Mouse (Mus musculus) CH12.LX (cell line): ENCODE data around the gene Krtap26-1.

Experiments used
- BHLHE40 ChIP-seq: IDR thresholded peaks from 2 replicates; pipeline ENCODE4 v1.6.1; 2011; ENCODE audit warnings: mild to moderate bottlenecking, low read depth, low read length, improper control_type of control experiment
- JUND ChIP-seq: conservative IDR thresholded peaks from 2 replicates; pipeline ENCODE4 v1.6.1; 2011; ENCODE audit warnings: low read depth, low read length, improper control_type of control experiment
- MAX ChIP-seq: IDR thresholded peaks from 2 replicates; pipeline ENCODE4 v1.6.1; 2011; ENCODE audit warnings: low read length, improper control_type of control experiment
- POLR2A ChIP-seq: IDR thresholded peaks from 2 replicates; pipeline ENCODE4 v1.6.1; 2011; ENCODE audit warnings: low read depth, mild to moderate bottlenecking, improper control_type of control experiment, low read length

GRCm38 (mm10) chr16:88681282-88681681 lies 33.7 kb upstream of the Krtap26-1 start:
- TF ChIP-seq BHLHE40 (no peak), POLR2A (no peak), JUND (no peak), MAX (no peak)
